Mouse (Mus musculus): ENCODE data around the gene Bcorl1. TPM values are rescaled to one million over a fixed set of nuclear protein-coding genes. Genes with fewer than 3 reads are reported as not detected.
A peak's percentile ranks its signal among the peaks of the same experiment; 100 is the strongest.

Bcorl1 gene
- polyA plus RNA-seq (2021): 11.1 TPM

DNA sequence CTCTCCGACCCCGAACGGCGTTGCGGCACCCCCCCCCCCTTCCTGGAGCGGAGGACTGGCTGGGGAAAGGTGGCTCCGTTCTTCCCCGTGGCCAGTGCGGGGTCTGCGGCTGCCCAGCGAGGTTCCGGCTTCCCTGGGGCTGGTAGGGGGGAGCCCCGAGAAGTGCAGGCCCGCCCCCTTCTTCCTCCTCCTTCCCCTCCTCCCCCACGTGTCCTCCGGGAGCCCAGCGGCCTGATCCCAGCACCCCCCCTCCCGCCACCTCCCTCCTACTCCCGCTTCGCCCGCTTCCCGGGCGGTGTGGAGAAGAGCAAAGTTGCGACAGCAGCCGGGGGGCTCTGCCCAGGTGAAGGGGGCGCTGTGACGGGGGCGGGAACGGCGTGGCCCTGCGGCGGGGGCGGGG is at the start of gene Bcorl1:
Gene Bcorl1, plus strand, starts transcription at position 218 of the 400 bp plus-strand sequence.
- ChIA-PET POLR2A (no interaction called here), CTCF (no interaction called here)
- in situ Hi-C loops (cut with MboI; ENCODE audit: low pct_unique_long_range_greater_than_20kb): no loop called here
- TF ChIP-seq CTCF (IDR thresholded peaks at IDR 0.05): no peak
- peak; percentile 29 for ATAC-seq
- DNase-seq (ENCODE audit: low read depth, low spot score): no peak
- peaks cover 3% of the 10 kb centered on the region for H3K27me3 ChIP-seq

DNA sequence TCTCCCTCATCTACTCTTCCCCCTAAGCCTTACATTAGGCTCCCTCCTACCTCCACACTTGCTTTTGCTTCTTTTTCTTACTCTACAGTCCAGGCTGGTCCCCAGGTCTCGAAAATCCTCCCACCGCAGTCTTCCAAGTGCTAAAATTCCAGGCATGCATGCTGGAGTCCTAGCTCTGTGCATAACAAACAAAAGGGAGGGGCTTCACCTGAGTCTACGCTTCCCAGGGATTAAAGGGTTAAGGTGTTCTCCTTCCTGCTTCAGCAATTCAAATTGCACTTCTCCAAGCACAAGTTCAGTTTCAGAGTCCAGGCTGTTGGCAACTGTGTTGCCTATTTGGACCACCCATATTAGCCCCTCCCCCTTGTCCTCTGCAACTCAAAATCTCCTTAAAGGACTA is 49.7 kb upstream of the Bcorl1 start:
- in situ Hi-C loops (cut with MboI; ENCODE audit: low pct_unique_long_range_greater_than_20kb): no loop called here
- DNase-seq (ENCODE audit: low read depth, low spot score) (no peak), ATAC-seq (no peak)
- no peak for TF ChIP-seq CTCF (IDR thresholded peaks at IDR 0.05)
- H3K27me3 ChIP-seq: peaks cover 4% of the 10 kb centered on the region
- CTCF ChIA-PET: no interaction called here
- POLR2A ChIA-PET: no interaction called here

DNA sequence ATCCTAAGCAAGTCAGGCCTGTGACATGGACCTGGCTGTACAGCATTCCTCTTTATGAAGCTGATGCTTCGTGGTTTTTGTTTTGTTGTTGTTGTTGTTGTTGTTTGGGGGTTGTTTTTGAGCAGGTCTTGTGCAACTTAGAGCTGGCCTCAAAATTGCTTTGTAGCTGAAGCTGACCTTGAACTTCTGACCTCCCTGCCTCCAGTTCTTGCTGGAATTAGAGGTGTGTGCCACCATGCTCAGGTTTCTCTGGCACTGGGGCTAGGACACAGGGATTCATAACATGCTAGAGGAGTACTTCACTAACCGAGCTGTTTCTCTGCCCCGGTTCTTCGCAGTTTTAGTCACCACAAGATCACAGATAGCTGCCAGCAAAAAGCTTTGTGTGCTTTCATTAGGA is 35.8 kb upstream of the Bcorl1 start:
- in situ Hi-C loops (cut with MboI; ENCODE audit: low pct_unique_long_range_greater_than_20kb): no loop called here
- ChIA-PET POLR2A (no interaction called here), CTCF (interaction anchor here (1.1 kb wide), 1 partner anchor 9 kb away, joined by 4 read pairs; no protein-coding TSS in a partner anchor)
- TF ChIP-seq CTCF (IDR thresholded peaks at IDR 0.05): no peak
- H3K27me3 ChIP-seq: peaks cover 3% of the 10 kb centered on the region
- DNase-seq (ENCODE audit: low read depth, low spot score) (no peak), ATAC-seq (no peak)

DNA sequence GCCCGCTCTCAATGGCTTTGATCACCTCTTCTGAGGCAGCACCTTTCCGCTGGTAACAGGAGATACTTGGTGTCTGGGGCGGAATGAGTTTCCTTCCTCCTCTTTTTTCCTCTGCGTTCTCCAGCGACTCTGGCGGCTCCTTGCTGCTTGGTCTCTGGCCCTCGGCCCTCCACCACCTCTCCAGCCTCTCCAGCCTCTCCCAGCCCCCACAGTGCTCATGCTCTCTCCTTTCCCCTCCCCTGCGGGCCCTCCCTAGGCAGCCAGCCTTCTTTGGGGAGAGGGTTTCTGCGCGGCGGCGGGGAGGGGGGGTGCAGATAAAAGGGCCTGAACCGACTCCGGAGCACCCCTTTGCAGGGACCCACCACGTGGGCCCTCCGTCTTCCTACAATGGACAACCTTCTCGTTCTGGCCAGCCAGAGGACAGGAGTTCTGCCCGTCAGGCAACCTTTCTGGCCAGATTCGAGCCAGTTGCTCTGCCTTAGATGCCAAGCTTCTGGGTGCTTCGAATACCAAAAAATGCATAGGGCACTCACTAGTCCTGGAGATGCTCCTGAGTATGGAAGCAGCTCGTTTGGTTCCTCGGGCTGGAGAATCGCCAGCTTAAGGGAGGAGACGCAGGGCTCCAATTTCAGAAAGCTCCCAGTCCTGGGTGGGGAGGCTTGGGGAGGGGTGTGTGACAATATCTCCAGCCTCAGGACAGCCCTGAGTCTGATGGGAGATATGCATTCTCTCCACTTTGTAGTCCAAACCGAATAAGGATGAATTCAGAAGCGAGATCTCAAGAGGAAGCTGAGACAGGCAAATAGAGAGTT is 30.2 kb upstream of the Bcorl1 start:
- in situ Hi-C loops (cut with MboI; ENCODE audit: low pct_unique_long_range_greater_than_20kb): no loop called here
- H3K27me3 ChIP-seq: peaks cover 18% of the 10 kb centered on the region
- DNase-seq (ENCODE audit: low read depth, low spot score) (no peak), ATAC-seq (no peak)
- TF ChIP-seq CTCF (IDR thresholded peaks at IDR 0.05): no peak
- POLR2A ChIA-PET: no interaction called here
- CTCF ChIA-PET: no interaction called here

DNA sequence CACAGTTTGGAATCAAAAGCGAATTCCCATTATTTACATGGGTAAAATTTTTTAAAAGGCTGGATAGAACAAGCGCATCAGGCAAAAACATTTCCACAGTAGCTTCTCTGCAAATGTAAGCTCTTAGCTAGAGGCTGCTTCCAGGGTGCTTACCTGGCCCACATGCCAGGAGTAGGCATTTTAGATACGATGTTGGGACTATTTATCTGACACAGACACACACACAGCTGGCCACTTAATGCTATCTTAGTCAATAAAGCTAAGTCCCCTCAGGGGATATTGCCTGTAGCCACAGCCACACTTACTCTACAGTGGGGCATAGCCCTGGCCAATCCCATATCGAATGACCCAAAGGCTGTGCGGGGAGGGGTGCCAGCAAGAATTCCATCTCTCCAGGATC is 29.4 kb upstream of the Bcorl1 start:
- in situ Hi-C loops (cut with MboI; ENCODE audit: low pct_unique_long_range_greater_than_20kb): no loop called here

DNA sequence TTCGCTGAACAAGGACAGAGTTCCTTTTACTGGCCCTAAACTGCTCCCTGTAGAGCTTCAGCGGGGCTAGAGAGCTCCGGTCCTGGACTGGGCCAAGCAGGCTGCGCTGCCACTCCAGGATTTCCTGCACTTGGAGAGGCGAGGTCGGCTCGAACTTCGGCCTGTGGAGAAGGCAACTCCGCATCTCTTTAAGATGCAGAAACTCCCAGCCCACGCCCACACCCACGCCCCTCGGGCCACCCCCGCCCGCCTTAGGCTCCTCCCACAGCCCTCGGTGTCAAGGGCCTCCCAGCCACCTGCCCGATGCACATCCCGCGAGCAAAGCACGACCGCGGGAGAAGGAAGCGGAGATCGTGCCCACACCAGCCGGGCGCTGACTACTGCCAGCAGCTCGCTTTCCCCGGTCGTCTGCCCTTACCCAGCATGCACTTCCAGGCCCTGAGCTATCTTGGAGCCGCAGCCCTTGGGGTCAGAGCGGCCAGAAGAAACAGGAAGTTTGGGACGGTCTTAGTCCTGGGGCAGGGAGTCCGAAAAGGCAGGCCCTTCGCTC is 26.6 kb upstream of the Bcorl1 start:
- POLR2A ChIA-PET: no interaction called here
- DNase-seq (ENCODE audit: low read depth, low spot score): no peak
- TF ChIP-seq CTCF (IDR thresholded peaks at IDR 0.05): no peak
- in situ Hi-C loops (cut with MboI; ENCODE audit: low pct_unique_long_range_greater_than_20kb): no loop called here
- H3K27me3 ChIP-seq: peaks cover 18% of the 10 kb centered on the region
- peak; percentile 15 for ATAC-seq
- CTCF ChIA-PET: interaction anchor here (1.0 to 1.3 kb wide), 2 partner anchors 9 to 22 kb away, joined by 4 to 5 read pairs; no protein-coding TSS in a partner anchor

More for the DNA sequence above, 29.4 kb upstream of the Bcorl1 start:
- no peak for TF ChIP-seq CTCF (IDR thresholded peaks at IDR 0.05)
- POLR2A ChIA-PET: no interaction called here
- CTCF ChIA-PET: no interaction called here
- ATAC-seq: no peak
- DNase-seq (ENCODE audit: low read depth, low spot score): no peak
- H3K27me3 ChIP-seq: peaks cover 18% of the 10 kb centered on the region

DNA sequence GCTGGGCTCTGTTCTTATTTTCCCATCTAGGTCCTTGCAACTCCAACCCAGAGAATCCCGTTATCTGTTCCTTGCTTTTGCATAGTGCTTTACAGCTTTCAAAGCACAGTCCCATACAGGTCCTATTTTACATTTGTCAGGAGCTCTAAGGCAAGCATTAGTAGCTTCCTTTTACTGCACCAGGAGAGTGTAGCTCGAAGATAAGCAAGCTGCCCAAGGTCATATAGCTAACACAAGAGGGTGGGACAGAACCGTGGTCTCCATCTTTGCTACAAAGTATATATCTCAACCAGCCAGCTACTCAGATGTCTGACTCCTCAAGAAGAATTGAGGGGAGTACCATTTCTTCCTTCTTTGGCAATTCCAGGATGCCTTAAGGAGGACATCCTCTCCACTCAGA is 23.7 kb upstream of the Bcorl1 start:
- CTCF ChIA-PET: no interaction called here
- no peak for DNase-seq (ENCODE audit: low read depth, low spot score)
- ATAC-seq: no peak
- in situ Hi-C loops (cut with MboI; ENCODE audit: low pct_unique_long_range_greater_than_20kb): no loop called here
- H3K27me3 ChIP-seq: peaks cover 20% of the 10 kb centered on the region
- no peak for TF ChIP-seq CTCF (IDR thresholded peaks at IDR 0.05)
- POLR2A ChIA-PET: no interaction called here

DNA sequence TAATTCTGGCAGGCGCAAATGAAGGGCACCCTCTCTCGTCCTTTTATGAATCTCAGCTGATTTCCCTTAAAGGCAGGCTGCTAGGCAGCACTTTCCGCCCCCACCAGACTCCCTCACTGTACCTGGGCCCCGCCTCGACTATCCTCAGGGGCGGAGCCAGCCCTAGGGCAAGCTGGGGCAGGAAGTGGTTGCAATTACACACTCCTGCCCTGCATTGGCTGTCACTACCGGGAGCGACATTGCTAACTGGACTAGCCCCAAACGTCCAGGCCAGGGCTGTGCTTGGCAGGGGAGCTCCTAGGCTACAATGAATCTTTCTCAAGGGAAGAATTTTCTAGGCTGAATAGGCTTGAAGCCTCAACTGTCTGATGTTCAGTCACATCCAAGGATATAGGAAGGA is 23.0 kb upstream of the Bcorl1 start:
- H3K27me3 ChIP-seq: peaks cover 27% of the 10 kb centered on the region
- TF ChIP-seq CTCF (IDR thresholded peaks at IDR 0.05): no peak
- ATAC-seq (no peak), DNase-seq (ENCODE audit: low read depth, low spot score) (no peak)
- CTCF ChIA-PET: no interaction called here
- POLR2A ChIA-PET: no interaction called here
- in situ Hi-C loops (cut with MboI; ENCODE audit: low pct_unique_long_range_greater_than_20kb): no loop called here

DNA sequence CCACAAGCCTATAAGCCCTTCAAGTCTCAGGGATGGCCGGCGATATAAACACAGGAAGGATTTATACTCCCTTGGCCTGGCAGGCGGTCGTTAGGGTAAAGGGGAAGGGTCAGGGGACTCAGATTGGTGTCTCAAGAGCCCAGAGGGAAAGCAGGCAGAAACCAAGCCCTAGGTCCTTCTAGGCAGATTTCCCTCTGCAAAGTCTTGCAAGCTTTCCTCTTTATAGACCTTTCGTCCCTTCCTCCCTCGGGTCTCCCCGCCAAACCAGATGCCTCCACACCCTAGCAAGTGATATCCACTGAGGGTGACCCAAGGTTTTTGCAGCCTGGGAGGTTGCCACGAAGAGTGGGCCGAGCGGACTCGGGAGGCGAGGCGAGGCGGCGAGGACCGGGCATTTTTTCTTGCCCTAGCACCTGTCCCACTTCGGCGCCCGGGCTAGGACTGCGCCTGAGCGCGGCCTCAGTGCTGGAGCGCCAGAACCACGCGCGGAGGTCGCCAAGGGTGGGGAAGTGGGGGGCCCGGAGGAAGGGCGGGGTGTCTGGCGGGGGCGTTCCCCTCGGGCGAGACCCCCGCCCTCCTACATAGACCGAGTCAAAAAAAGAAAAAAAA is 613 bp upstream of the Bcorl1 start:
- in situ Hi-C loops (cut with MboI; ENCODE audit: low pct_unique_long_range_greater_than_20kb): no loop called here

DNA sequence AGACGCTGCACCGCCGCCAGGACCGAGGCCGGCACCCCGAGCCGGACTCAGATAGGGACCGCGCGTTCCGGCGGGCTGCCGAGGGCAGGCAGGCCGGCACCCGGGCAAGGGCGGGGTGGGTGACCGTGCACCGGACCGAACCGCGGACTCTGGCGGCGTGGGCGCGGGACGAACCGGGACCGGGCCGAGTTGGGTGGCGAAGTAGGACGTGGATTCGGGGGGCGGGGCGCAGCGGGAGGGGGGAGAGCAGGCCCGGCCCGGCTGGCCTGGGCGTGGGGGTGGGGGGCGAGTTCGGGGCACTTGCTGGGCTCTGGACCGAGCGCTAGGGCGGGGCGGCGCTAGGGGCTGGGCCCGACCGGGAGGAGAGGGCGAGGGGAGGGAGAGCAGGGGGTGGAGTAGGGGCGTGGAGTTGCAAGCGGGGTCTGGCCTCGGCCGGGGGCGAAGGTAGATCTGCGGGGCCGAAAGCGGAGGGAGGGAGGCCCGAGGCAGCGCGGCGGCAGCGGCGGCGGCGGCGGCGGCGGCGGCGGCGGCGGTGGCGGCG is 533 bp downstream of the Bcorl1 start:
- TF ChIP-seq CTCF (IDR thresholded peaks at IDR 0.05): no peak
- ATAC-seq: peak; percentile 36
- POLR2A ChIA-PET: no interaction called here
- peaks cover 3% of the 10 kb centered on the region for H3K27me3 ChIP-seq
- no peak for DNase-seq (ENCODE audit: low read depth, low spot score)
- CTCF ChIA-PET: no interaction called here
- in situ Hi-C loops (cut with MboI; ENCODE audit: low pct_unique_long_range_greater_than_20kb): no loop called here

More for the DNA sequence above, 613 bp upstream of the Bcorl1 start:
- TF ChIP-seq CTCF (IDR thresholded peaks at IDR 0.05): no peak
- CTCF ChIA-PET: no interaction called here
- POLR2A ChIA-PET: no interaction called here
- peaks cover 3% of the 10 kb centered on the region for H3K27me3 ChIP-seq
- no peak for ATAC-seq
- DNase-seq (ENCODE audit: low read depth, low spot score): no peak

DNA sequence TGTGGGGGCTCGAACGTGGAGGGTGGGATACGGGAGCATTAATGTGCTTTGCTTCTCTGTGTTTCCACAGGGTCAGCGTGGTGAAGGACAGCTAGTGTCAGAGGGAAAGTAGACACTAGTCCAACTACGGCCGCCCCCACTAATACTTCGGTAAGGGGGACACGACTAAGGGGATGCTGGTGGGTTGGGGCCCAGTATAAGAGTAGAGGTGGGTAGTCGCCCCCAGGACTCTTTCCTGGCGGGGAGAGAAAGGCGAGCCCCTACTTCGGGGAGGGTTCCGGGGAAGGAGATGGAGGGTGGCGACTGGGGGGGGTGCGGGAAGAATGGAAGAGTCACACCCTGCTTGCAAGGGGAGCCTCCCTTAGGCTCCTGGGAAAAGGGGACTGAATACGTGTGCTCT is 1.6 kb downstream of the Bcorl1 start:
- ATAC-seq: no peak
- in situ Hi-C loops (cut with MboI; ENCODE audit: low pct_unique_long_range_greater_than_20kb): no loop called here
- DNase-seq (ENCODE audit: low read depth, low spot score): no peak
- POLR2A ChIA-PET: no interaction called here
- no peak for TF ChIP-seq CTCF (IDR thresholded peaks at IDR 0.05)
- no peaks in the 10 kb centered on the region for H3K27me3 ChIP-seq
- CTCF ChIA-PET: no interaction called here

Measured in Patski (cell line).